Mouse (Mus musculus) small intestine, adult 2 months (tissue): ENCODE measurements around the gene Amz2.

Experiments used
- CTCF ChIP-seq: fragments of 200-500 bp; IDR thresholded peaks from 2 replicates; pipeline ENCODE4 v1.5.1; 2012; ENCODE audit warnings: low read depth, mild to moderate bottlenecking, control low read depth, inconsistent platforms, low read length, moderate library complexity, mixed read lengths; ENCODE audit not compliant: insufficient replicate concordance, insufficient read length; ENCODE audit errors: extremely low read depth
- POLR2A ChIP-seq: fragments of 200-500 bp; IDR thresholded peaks from 2 replicates; pipeline ENCODE4 v1.6.1; 2012; ENCODE audit warnings: low read depth, mild to moderate bottlenecking, control low read depth, inconsistent platforms, low read length, moderate library complexity

- TF ChIP-seq CTCF, result no peak
- TF ChIP-seq POLR2A, result no peak
These were observed 12.1 kb upstream of the Amz2 start, which contains the start of gene 9930022D16Rik for GRCm38 (mm10) chr11:109413617-109414016.
